16 mouse cellular contexts compared by ENCODE assay signal in the genomic region with DNA sequence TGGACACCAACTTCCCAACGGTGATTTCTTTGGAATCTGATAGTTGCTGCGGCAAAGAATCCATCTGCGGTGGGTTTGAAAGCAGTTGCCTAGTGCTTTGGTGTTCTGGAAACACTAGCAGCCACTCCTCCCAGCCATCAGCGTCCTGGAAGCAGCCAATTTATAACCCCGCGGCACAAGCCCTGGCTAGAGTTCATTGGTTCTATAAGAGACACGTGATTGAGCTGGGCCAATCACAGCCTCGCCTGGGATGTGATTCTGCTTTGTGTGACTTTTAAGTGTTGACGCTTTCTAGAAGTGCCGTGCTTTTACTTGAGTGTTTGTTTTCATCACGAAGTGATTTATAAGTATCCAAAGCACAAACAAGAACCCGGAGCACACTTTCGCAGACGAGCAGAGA.
DNase-seq lines count a peak whose midpoint lies in the region; ATAC-seq and TF ChIP-seq lines count a peak whose summit lies in the region.
"Had no signal": no experiment of that assay in that cellular context is flagged by ENCODE, and none has a peak within 500 bp of the region (broad histone marks: within the 10 kb centered on the region; RNA-seq: fewer than 3 reads in every experiment).

No protein-coding gene starts in this region.

- DNase-seq in embryo, embryonic 10.5 days (ENCODE audit: low spot score), result peak; percentile 26
- DNase-seq in embryo, embryonic 9.5 days (ENCODE audit: extremely low spot score), result no peak
- peak; percentile 47 for DNase-seq in limb, embryonic 11.5 days (ENCODE audit: low spot score)
- peak; percentile 45 for DNase-seq in lung, postnatal 14 days
- no peak for DNase-seq in stomach, postnatal 0 days (ENCODE audit: low spot score)
- DNase-seq: adrenal gland, postnatal 10 days; cerebellum, adult 9-11 months; liver, embryonic 13.5 days; thymus, adult 2 months had no signal

- H3K4me3 ChIP-seq in kidney, embryonic 15.5 days (replicated peaks), result no peak overlapping the region
- H3K4me3 ChIP-seq in kidney, embryonic 16.5 days (ENCODE audit: low read length), result no peak overlapping the region
- H3K4me3 ChIP-seq in limb, embryonic 11.5 days (ENCODE audit: low read depth, low read length), result no peak overlapping the region
- H3K4me3 ChIP-seq in stomach, postnatal 0 days (ENCODE audit: low read depth, low read length), result no peak overlapping the region
- H3K4me3 ChIP-seq: left cerebral cortex, adult 2 months; liver, embryonic 13.5 days; midbrain, embryonic 10.5 days; neural tube, embryonic 15.5 days had no signal

- H3K4me1 ChIP-seq in kidney, embryonic 15.5 days, result peaks cover 6% of the 10 kb centered on the region; the same call in 1 of the 2 replicates
- H3K4me1 ChIP-seq in kidney, embryonic 16.5 days (ENCODE audit: insufficient read depth, low read length), result no peaks in the 10 kb centered on the region
- H3K4me1 ChIP-seq in limb, embryonic 11.5 days (ENCODE audit: control insufficient read depth, insufficient read depth, low read length), result no peaks in the 10 kb centered on the region
- no peaks in the 10 kb centered on the region for H3K4me1 ChIP-seq in stomach, postnatal 0 days (replicated peaks; ENCODE audit: control insufficient read depth, insufficient read depth)
- H3K4me1 ChIP-seq: liver, embryonic 13.5 days; midbrain, embryonic 10.5 days; neural tube, embryonic 15.5 days had no signal

- no peaks in the 10 kb centered on the region for H3K36me3 ChIP-seq in kidney, embryonic 15.5 days
- H3K36me3 ChIP-seq in kidney, embryonic 16.5 days (ENCODE audit: insufficient read depth, low read length), result no peaks in the 10 kb centered on the region
- no peaks in the 10 kb centered on the region for H3K36me3 ChIP-seq in limb, embryonic 11.5 days (ENCODE audit: control insufficient read depth, insufficient read depth, low read length)
- H3K36me3 ChIP-seq in stomach, postnatal 0 days (ENCODE audit: control insufficient read depth, insufficient read depth, low read length), result no peaks in the 10 kb centered on the region
- H3K36me3 ChIP-seq: liver, embryonic 13.5 days; midbrain, embryonic 10.5 days; neural tube, embryonic 15.5 days had no signal

- H3K9me3 ChIP-seq in kidney, embryonic 15.5 days (replicated peaks), result no peaks in the 10 kb centered on the region
- H3K9me3 ChIP-seq in kidney, embryonic 16.5 days (ENCODE audit: low read length), result no peaks in the 10 kb centered on the region
- H3K9me3 ChIP-seq in limb, embryonic 11.5 days (ENCODE audit: control insufficient read depth, low read length), result no peaks in the 10 kb centered on the region
- no peaks in the 10 kb centered on the region for H3K9me3 ChIP-seq in stomach, postnatal 0 days (ENCODE audit: control insufficient read depth, low read length)
- H3K9me3 ChIP-seq: liver, embryonic 13.5 days; midbrain, embryonic 10.5 days; neural tube, embryonic 15.5 days had no signal

- H3K27me3 ChIP-seq in kidney, embryonic 15.5 days, result no peaks in the 10 kb centered on the region
- H3K27me3 ChIP-seq in kidney, embryonic 16.5 days (ENCODE audit: insufficient read depth, low read length), result no peaks in the 10 kb centered on the region
- no peaks in the 10 kb centered on the region for H3K27me3 ChIP-seq in limb, embryonic 11.5 days (ENCODE audit: control insufficient read depth, insufficient read depth, low read length)
- H3K27me3 ChIP-seq in stomach, postnatal 0 days (ENCODE audit: control insufficient read depth, insufficient read depth, low read length), result no peaks in the 10 kb centered on the region
- H3K27me3 ChIP-seq: liver, embryonic 13.5 days; neural tube, embryonic 15.5 days had no signal

- H3K4me2 ChIP-seq in kidney, embryonic 15.5 days, result 0 out of 2 replicates have a peak overlapping the region, but pooled peaks have one; percentile 23
- no peak overlapping the region for H3K4me2 ChIP-seq in kidney, embryonic 16.5 days (replicated peaks; ENCODE audit: low read depth, low read length)
- H3K4me2 ChIP-seq in limb, embryonic 11.5 days (ENCODE audit: low read depth, severe bottlenecking), result no peak overlapping the region
- no peak overlapping the region for H3K4me2 ChIP-seq in stomach, postnatal 0 days (replicated peaks; ENCODE audit: low read depth)
- H3K4me2 ChIP-seq: hindbrain, embryonic 14.5 days; liver, embryonic 13.5 days; neural tube, embryonic 15.5 days had no signal

- no peak overlapping the region for H3K27ac ChIP-seq in kidney, embryonic 15.5 days
- no peak overlapping the region for H3K27ac ChIP-seq in kidney, embryonic 16.5 days (ENCODE audit: low read length)
- no peak overlapping the region for H3K27ac ChIP-seq in limb, embryonic 11.5 days (replicated peaks; ENCODE audit: low read depth, low read length)
- no peak overlapping the region for H3K27ac ChIP-seq in stomach, postnatal 0 days (replicated peaks)
- H3K27ac ChIP-seq: hindbrain, embryonic 14.5 days; left cerebral cortex, adult 2 months; liver, embryonic 13.5 days; midbrain, embryonic 10.5 days; neural tube, embryonic 15.5 days had no signal

- TF ChIP-seq CTCF in stomach, postnatal 0 days (IDR thresholded peaks at IDR 0.05; ENCODE audit: low read depth), result no peak

- no peak overlapping the region for H3K9ac ChIP-seq in kidney, embryonic 15.5 days
- H3K9ac ChIP-seq in kidney, embryonic 16.5 days (replicated peaks; ENCODE audit: low read length), result no peak overlapping the region
- no peak overlapping the region for H3K9ac ChIP-seq in limb, embryonic 11.5 days (ENCODE audit: low read length)
- no peak overlapping the region for H3K9ac ChIP-seq in stomach, postnatal 0 days (ENCODE audit: low read length)
- H3K9ac ChIP-seq: hindbrain, embryonic 14.5 days; liver, embryonic 13.5 days; neural tube, embryonic 15.5 days had no signal

- no peak for TF ChIP-seq EP300 in stomach, postnatal 0 days (optimal IDR thresholded peaks at IDR 0.05)

- 58% methylated on average over 14 of the region's 14 CpGs for WGBS in kidney, embryonic 15.5 days
- 52% methylated on average over 14 of the region's 14 CpGs for WGBS in kidney, embryonic 16.5 days
- 64% methylated on average over 14 of the region's 14 CpGs for WGBS in limb, embryonic 11.5 days
- WGBS in stomach, postnatal 0 days, result 70% methylated on average over 14 of the region's 14 CpGs

- no peak for ATAC-seq in kidney, embryonic 15.5 days (replicated peaks; ENCODE audit: low FRiP score)
- no peak for ATAC-seq in kidney, embryonic 16.5 days (ENCODE audit: low FRiP score, low TSS enrichment)
- no peak for ATAC-seq in limb, embryonic 11.5 days (ENCODE audit: insufficient number of reproducible peaks, low FRiP score, low TSS enrichment, low read depth)
- ATAC-seq in stomach, postnatal 0 days (ENCODE audit: low FRiP score, low TSS enrichment), result no peak
- ATAC-seq in megakaryocyte, adult 5-6 weeks (ENCODE audit: poor library complexity, severe bottlenecking), result no peak

Comparison
In these comparisons a context has a peak if more than half of its experiments do, and no peak if none do; other contexts are left out.
1. DNase-seq: peak in embryo, embryonic 10.5 days (single experiment), limb, embryonic 11.5 days (single experiment) and lung, postnatal 14 days (single experiment); none in embryo, embryonic 9.5 days (single experiment) and stomach, postnatal 0 days (single experiment).